ENCODE assay signal across 21 mouse cellular contexts in genomic region chr15:97898791-97899190, GRCm38 (mm10). TPM values are rescaled to one million over a fixed set of nuclear protein-coding genes. Genes with fewer than 3 reads are reported as not detected.
A peak's percentile ranks its signal among the peaks of the same experiment; 100 is the strongest.
DNase-seq lines count a peak whose midpoint lies in the region; ATAC-seq and TF ChIP-seq lines count a peak whose summit lies in the region.
"Had no signal": no experiment of that assay in that cellular context is flagged by ENCODE, and none has a peak within 500 bp of the region (broad histone marks: within the 10 kb centered on the region; RNA-seq: fewer than 3 reads in every experiment).

No protein-coding gene starts in this region.

- DNase-seq in hindbrain, embryonic 10.5 days (ENCODE audit: low spot score) = no peak
- no peak for DNase-seq in hindbrain, embryonic 11.5 days (ENCODE audit: low spot score)
- no peak for DNase-seq in stomach, postnatal 0 days (ENCODE audit: low spot score)
- no peak for DNase-seq in urinary bladder, adult 18-20 months (ENCODE audit: low spot score in 2 of 2)
- DNase-seq: adrenal gland, adult 2 months; adrenal gland, postnatal 36 days; cerebellum, adult 2 months; cerebellum, postnatal 10 days; embryo, embryonic 11 days; gastrocnemius, adult 2 months; gastrocnemius, postnatal 25 days had no signal

- no peaks in the 10 kb centered on the region for H3K9me3 ChIP-seq in hindbrain, embryonic 10.5 days
- no peaks in the 10 kb centered on the region for H3K9me3 ChIP-seq in hindbrain, embryonic 11.5 days (ENCODE audit: control insufficient read depth, low read length)
- no peaks in the 10 kb centered on the region for H3K9me3 ChIP-seq in stomach, embryonic 15.5 days
- no peaks in the 10 kb centered on the region for H3K9me3 ChIP-seq in stomach, postnatal 0 days (ENCODE audit: control insufficient read depth, low read length)
- H3K9me3 ChIP-seq: embryonic facial prominence, embryonic 15.5 days; forebrain, embryonic 10.5 days; heart, embryonic 15.5 days; hindbrain, embryonic 12.5 days had no signal

- 88% methylated on average over 5 of the region's 5 CpGs for WGBS in hindbrain, embryonic 10.5 days
- WGBS in hindbrain, embryonic 11.5 days = 92% methylated on average over 5 of the region's 5 CpGs
- 77% methylated on average over 5 of the region's 5 CpGs for WGBS in stomach, embryonic 15.5 days
- WGBS in stomach, postnatal 0 days = 73% methylated on average over 5 of the region's 5 CpGs
- 23% methylated on average over 5 of the region's 5 CpGs for WGBS in small intestine, adult 2 months

- no peaks in the 10 kb centered on the region for H3K27me3 ChIP-seq in hindbrain, embryonic 10.5 days (ENCODE audit: insufficient read depth, poor library complexity, severe bottlenecking)
- H3K27me3 ChIP-seq in hindbrain, embryonic 11.5 days (ENCODE audit: control insufficient read depth, insufficient read depth, low read length) = no peaks in the 10 kb centered on the region
- no peaks in the 10 kb centered on the region for H3K27me3 ChIP-seq in stomach, embryonic 15.5 days (replicated peaks)
- H3K27me3 ChIP-seq in stomach, postnatal 0 days (ENCODE audit: control insufficient read depth, insufficient read depth, low read length) = no peaks in the 10 kb centered on the region
- H3K27me3 ChIP-seq in small intestine, adult 2 months (ENCODE audit: control insufficient read depth, insufficient read depth, low read length) = no peaks in the 10 kb centered on the region
- H3K27me3 ChIP-seq: embryonic facial prominence, embryonic 15.5 days had no signal

- no peaks in the 10 kb centered on the region for H3K36me3 ChIP-seq in hindbrain, embryonic 10.5 days
- H3K36me3 ChIP-seq in hindbrain, embryonic 11.5 days (ENCODE audit: control insufficient read depth, insufficient read depth, low read length) = no peaks in the 10 kb centered on the region
- no peaks in the 10 kb centered on the region for H3K36me3 ChIP-seq in stomach, embryonic 15.5 days
- no peaks in the 10 kb centered on the region for H3K36me3 ChIP-seq in stomach, postnatal 0 days (ENCODE audit: control insufficient read depth, insufficient read depth, low read length)
- peaks cover 15% of the 10 kb centered on the region for H3K36me3 ChIP-seq in small intestine, adult 2 months (ENCODE audit: control insufficient read depth, insufficient read depth, low read length)
- H3K36me3 ChIP-seq: embryonic facial prominence, embryonic 15.5 days; forebrain, embryonic 10.5 days; heart, embryonic 15.5 days; hindbrain, embryonic 12.5 days had no signal

- TF ChIP-seq EP300 in stomach, postnatal 0 days (optimal IDR thresholded peaks at IDR 0.05) = no peak

- TF ChIP-seq POLR2A in small intestine, adult 2 months (IDR thresholded peaks at IDR 0.05; ENCODE audit: low read depth, low read length) = no peak; the same call in 1 of the 2 replicates

- no peak overlapping the region for H3K9ac ChIP-seq in hindbrain, embryonic 11.5 days (ENCODE audit: low read depth, low read length)
- H3K9ac ChIP-seq in stomach, embryonic 15.5 days = no peak overlapping the region
- H3K9ac ChIP-seq in stomach, postnatal 0 days (ENCODE audit: low read length) = no peak overlapping the region
- H3K9ac ChIP-seq: embryonic facial prominence, embryonic 15.5 days; heart, embryonic 15.5 days; hindbrain, embryonic 12.5 days had no signal

- H3K4me1 ChIP-seq in hindbrain, embryonic 10.5 days (replicated peaks) = peaks cover 8% of the 10 kb centered on the region; the same call in 1 of the 2 replicates
- H3K4me1 ChIP-seq in hindbrain, embryonic 11.5 days (replicated peaks; ENCODE audit: control insufficient read depth, insufficient read depth, low read length) = no peaks in the 10 kb centered on the region
- no peaks in the 10 kb centered on the region; the same call in 1 of the 2 replicates for H3K4me1 ChIP-seq in stomach, embryonic 15.5 days
- no peaks in the 10 kb centered on the region for H3K4me1 ChIP-seq in stomach, postnatal 0 days (replicated peaks; ENCODE audit: control insufficient read depth, insufficient read depth)
- H3K4me1 ChIP-seq in small intestine, adult 2 months (ENCODE audit: control insufficient read depth, insufficient read depth, insufficient read length, low read length) = peaks cover 59% of the 10 kb centered on the region

- TF ChIP-seq CTCF in stomach, postnatal 0 days (IDR thresholded peaks at IDR 0.05; ENCODE audit: low read depth) = no peak
- no peak for TF ChIP-seq CTCF in small intestine, adult 2 months (IDR thresholded peaks at IDR 0.05; ENCODE audit: extremely low read depth, insufficient read length, insufficient replicate concordance, low read depth, low read length)

- ATAC-seq in hindbrain, embryonic 11.5 days (ENCODE audit: low FRiP score) = no peak
- peak; percentile 34; the same call in 1 of the 2 replicates for ATAC-seq in stomach, embryonic 15.5 days (ENCODE audit: insufficient read depth, low FRiP score, low read depth)
- no peak for ATAC-seq in stomach, postnatal 0 days (ENCODE audit: low FRiP score, low TSS enrichment)
- ATAC-seq: forebrain, embryonic 14.5 days; hindbrain, embryonic 16.5 days had no signal

- no peak overlapping the region for H3K4me2 ChIP-seq in hindbrain, embryonic 11.5 days (replicated peaks; ENCODE audit: low read depth, low read length)
- H3K4me2 ChIP-seq in stomach, embryonic 15.5 days = no peak overlapping the region
- H3K4me2 ChIP-seq in stomach, postnatal 0 days (replicated peaks; ENCODE audit: low read depth) = no peak overlapping the region
- H3K4me2 ChIP-seq: embryonic facial prominence, embryonic 15.5 days; heart, embryonic 11.5 days; heart, embryonic 15.5 days; hindbrain, embryonic 12.5 days had no signal

- H3K4me3 ChIP-seq in hindbrain, embryonic 10.5 days = no peak overlapping the region
- no peak overlapping the region for H3K4me3 ChIP-seq in hindbrain, embryonic 11.5 days (ENCODE audit: low read depth, low read length)
- no peak overlapping the region for H3K4me3 ChIP-seq in stomach, embryonic 15.5 days (replicated peaks)
- no peak overlapping the region for H3K4me3 ChIP-seq in stomach, postnatal 0 days (ENCODE audit: low read depth, low read length)
- 0 out of 2 replicates have a peak overlapping the region, but pooled peaks have one; percentile 2 for H3K4me3 ChIP-seq in small intestine, adult 2 months (ENCODE audit: low read depth, low read length)
- H3K4me3 ChIP-seq: embryonic facial prominence, embryonic 15.5 days; erythroblast, embryonic 14.5 days; forebrain, embryonic 10.5 days; gastrocnemius, adult 2 months; heart, embryonic 15.5 days; hindbrain, embryonic 12.5 days had no signal

- H3K27ac ChIP-seq in hindbrain, embryonic 10.5 days = 0 out of 2 replicates have a peak overlapping the region, but pooled peaks have one; percentile 29
- H3K27ac ChIP-seq in hindbrain, embryonic 11.5 days (ENCODE audit: low read depth, low read length) = no peak overlapping the region
- no peak overlapping the region for H3K27ac ChIP-seq in stomach, embryonic 15.5 days
- no peak overlapping the region for H3K27ac ChIP-seq in stomach, postnatal 0 days (replicated peaks)
- H3K27ac ChIP-seq in small intestine, adult 2 months (ENCODE audit: insufficient read depth, low read depth, low read length) = peak overlapping the region; percentile 86
- H3K27ac ChIP-seq: embryonic facial prominence, embryonic 15.5 days; forebrain, embryonic 10.5 days; gastrocnemius, adult 2 months; heart, embryonic 15.5 days; hindbrain, embryonic 12.5 days had no signal

RNA-seq across cellular contexts. Expression of gene Vdr, which starts 11.6 kb away (rescaled TPM):
- 0.51 and 1.0 TPM in 2 replicates for polyA plus RNA-seq in hindbrain, embryonic 10.5 days (2016; fragmentation: Nextera tagmentation; extraction: Ambion mirVana)
- polyA plus RNA-seq in hindbrain, embryonic 11.5 days (2014; fragmentation: Nextera tagmentation; extraction: Ambion mirVana) = 0.22 TPM in 2 replicates
- polyA plus RNA-seq in stomach, embryonic 15.5 days (2015; fragmentation: Nextera tagmentation; extraction: Ambion mirVana) = 1.7 and 2.5 TPM in 2 replicates
- 1.4 and 1.5 TPM in 2 replicates for polyA plus RNA-seq in stomach, postnatal 0 days (2015; fragmentation: Nextera tagmentation; extraction: Ambion mirVana)
- 100 and 151 TPM in 2 replicates for polyA plus RNA-seq in small intestine, adult 2 months (2012; rRNA removed)
- polyA plus RNA-seq: erythroblast, embryonic 14.5 days had no signal

RNA-seq across cellular contexts. Expression of gene Hdac7, which starts 54.5 kb away (rescaled TPM):
- 25.7 and 32.7 TPM in 2 replicates for polyA plus RNA-seq in hindbrain, embryonic 10.5 days (2016; fragmentation: Nextera tagmentation; extraction: Ambion mirVana)
- 17.9 and 19.4 TPM in 2 replicates for polyA plus RNA-seq in hindbrain, embryonic 11.5 days (2014; fragmentation: Nextera tagmentation; extraction: Ambion mirVana)
- polyA plus RNA-seq in stomach, embryonic 15.5 days (2015; fragmentation: Nextera tagmentation; extraction: Ambion mirVana) = 22.1 and 23.6 TPM in 2 replicates
- 8.0 and 9.4 TPM in 2 replicates for polyA plus RNA-seq in stomach, postnatal 0 days (2015; fragmentation: Nextera tagmentation; extraction: Ambion mirVana)
- polyA plus RNA-seq in small intestine, adult 2 months (2012; rRNA removed) = 21.3 and 29.9 TPM in 2 replicates

Comparison
In these comparisons a context has a peak if more than half of its experiments do, and no peak if none do; other contexts are left out.
1. H3K27ac ChIP-seq: peak in hindbrain, embryonic 10.5 days (single experiment) and small intestine, adult 2 months (single experiment); none in hindbrain, embryonic 11.5 days (single experiment), stomach, embryonic 15.5 days (single experiment) and stomach, postnatal 0 days (single experiment).
2. RNA of gene Vdr, which starts 11.6 kb away (polyA plus RNA-seq): 100 to 151 TPM in small intestine, adult 2 months; 1.7 to 2.5 TPM in stomach, embryonic 15.5 days, 1.4 to 1.5 TPM in stomach, postnatal 0 days, 0.51 to 1.0 TPM in hindbrain, embryonic 10.5 days and 0.22 TPM in hindbrain, embryonic 11.5 days; every median in the first group is over 10 times any median in the second.